Mouse (Mus musculus) hindbrain, postnatal 0 days (tissue): ENCODE measurements around the gene Pttg1. TPM values are rescaled to one million over a fixed set of nuclear protein-coding genes. Genes with fewer than 3 reads are reported as not detected.

Experiments used
- ATAC-seq: fragments of 200-750 bp; cut with Nextera tagmentation; 2 replicates; pipeline ENCODE4 v1.8.0; 2017; ENCODE audit warnings: mild to moderate bottlenecking, moderate TSS enrichment, moderate library complexity
- DNase-seq: peaks from one replicate; pipeline ENCODE4 v3.0.0-alpha.2; 2015; ENCODE audit warnings: low spot score
- H3K27ac ChIP-seq: fragments of 300-500 bp; sonication (generic); 2 replicates; pipeline ENCODE4 v1.5.1; 2014; ENCODE audit warnings: mild to moderate bottlenecking
- H3K27me3 ChIP-seq: fragments of 300-500 bp; sonication (generic); 2 replicates; pipeline ENCODE4 v1.6.1; 2014; ENCODE audit warnings: low read length, mixed read lengths; ENCODE audit not compliant: insufficient read depth
- H3K36me3 ChIP-seq: fragments of 300-500 bp; sonication (generic); 2 replicates; pipeline ENCODE4 v1.6.1; 2014; ENCODE audit warnings: low read length, mixed read lengths; ENCODE audit not compliant: insufficient read depth
- H3K4me1 ChIP-seq: fragments of 300-500 bp; sonication (generic); 2 replicates; pipeline ENCODE4 v1.6.1; 2014; ENCODE audit warnings: antibody characterized with exemption, low read length, mixed read lengths; ENCODE audit not compliant: insufficient read depth
- H3K4me2 ChIP-seq: fragments of 300-500 bp; sonication (generic); 2 replicates; pipeline ENCODE4 v1.6.1; 2014; ENCODE audit warnings: low read depth, mild to moderate bottlenecking, low read length, moderate library complexity, mixed read lengths
- H3K4me3 ChIP-seq: fragments of 300-500 bp; sonication (generic); 2 replicates; pipeline ENCODE4 v1.5.1; 2014; ENCODE audit warnings: low read length
- H3K9ac ChIP-seq: fragments of 300-500 bp; sonication (generic); replicated peaks from 2 replicates; pipeline ENCODE4 v1.6.1; 2014; ENCODE audit warnings: mild to moderate bottlenecking, low read length, moderate library complexity, mixed read lengths
- H3K9me3 ChIP-seq: fragments of 300-500 bp; sonication (generic); 2 replicates; pipeline ENCODE4 v1.6.1; 2016; ENCODE audit warnings: low read length, mixed read lengths
- CTCF ChIP-seq: IDR thresholded peaks from 2 replicates; pipeline ENCODE4 v1.5.1; 2016; ENCODE audit warnings: antibody characterized with exemption, control low read depth, low read depth
- WGBS: fragments of 180-500 bp; shearing (Covaris S2); extraction: QIAGEN DNeasy Blood & Tissue Kit; methylation state at CpG from one replicate; pipeline ENCODE4 v1.1.7; 2014; 5-methylcytosine and 5-hydroxymethylcytosine counted together
- polyA plus RNA-seq: library from polyadenylated mRNA; unstranded; fragments of >200 nt; fragmentation: Nextera tagmentation; extraction: Ambion mirVana; gene quantifications from 2 replicates; pipeline ENCODE4 v1.2.1, GENCODE M21; 2015
- total RNA-seq: library from RNA; depleted of rRNA; stranded (reverse); fragments of >200 nt; gene quantifications from 2 replicates; pipeline ENCODE4 v1.2.3, GENCODE M21; 2014

Gene Pttg1
- total and polyA plus RNA-seq, 2 experiments from 2014 or later: 23.6 to 80.5 TPM

DNA sequence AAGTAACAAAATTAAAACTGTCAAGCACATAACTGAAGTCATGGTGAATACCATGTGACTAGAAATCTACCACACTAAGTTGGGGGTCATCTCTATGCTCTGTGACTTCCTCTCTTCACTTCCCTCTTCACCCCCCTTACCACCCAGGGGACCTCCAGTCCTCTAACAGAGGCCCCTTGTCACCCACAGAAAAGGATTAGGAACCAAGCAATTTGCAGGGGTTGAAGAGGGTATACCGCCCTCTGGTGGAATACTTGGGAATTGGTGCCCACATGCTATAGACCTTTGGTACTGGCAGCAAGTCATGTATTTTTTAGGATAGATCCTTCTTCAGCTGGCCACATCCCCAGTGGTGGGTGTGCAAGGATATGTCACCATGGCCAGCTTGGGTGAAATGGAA lies 14.6 kb downstream of the Pttg1 start:
- ATAC-seq: peak; percentile 62; the same call in 1 of the 2 replicates
- Histone ChIP-seq H3K9ac (no peak overlapping the region), H3K4me1 (no peaks in the 10 kb centered on the region), H3K4me3 (no peak overlapping the region), H3K27me3 (no peaks in the 10 kb centered on the region), H3K4me2 (no peak overlapping the region), H3K9me3 (no peaks in the 10 kb centered on the region), H3K27ac (no peak overlapping the region), H3K36me3 (no peaks in the 10 kb centered on the region)
- 0% methylated on average over 1 of the region's 1 CpGs for WGBS
- peak; percentile 89 for TF ChIP-seq CTCF
- peak; percentile 73 for DNase-seq

DNA sequence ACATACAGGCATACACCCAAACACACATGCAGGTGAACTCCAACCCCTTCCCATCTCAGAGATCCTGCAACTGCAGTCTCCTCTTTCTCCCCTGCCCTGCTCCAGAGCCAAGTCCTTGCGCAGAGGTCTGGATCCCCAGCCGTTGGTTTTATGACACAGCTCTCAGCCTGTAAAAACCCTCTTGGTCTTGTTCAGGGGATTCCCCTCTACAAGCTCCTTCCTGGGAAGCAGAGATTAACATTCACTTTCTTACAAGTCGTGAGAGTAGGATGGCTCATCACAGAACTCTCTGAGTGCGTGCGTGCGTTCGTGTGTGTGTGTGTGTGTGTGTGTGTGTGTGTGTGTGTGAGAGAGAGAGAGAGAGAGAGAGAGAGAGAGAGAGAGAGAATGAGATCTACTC lies 15.8 kb downstream of the Pttg1 start:
- no peaks in the 10 kb centered on the region for H3K4me1 ChIP-seq
- ATAC-seq: no peak
- no peak overlapping the region for H3K9ac ChIP-seq
- H3K36me3 ChIP-seq: no peaks in the 10 kb centered on the region
- no peak overlapping the region for H3K4me2 ChIP-seq
- H3K4me3 ChIP-seq: no peak overlapping the region
- no peaks in the 10 kb centered on the region for H3K9me3 ChIP-seq
- TF ChIP-seq CTCF: no peak
- WGBS: 77% methylated on average over 7 of the region's 7 CpGs
- H3K27me3 ChIP-seq: no peaks in the 10 kb centered on the region
- H3K27ac ChIP-seq: no peak overlapping the region
- no peak for DNase-seq

DNA sequence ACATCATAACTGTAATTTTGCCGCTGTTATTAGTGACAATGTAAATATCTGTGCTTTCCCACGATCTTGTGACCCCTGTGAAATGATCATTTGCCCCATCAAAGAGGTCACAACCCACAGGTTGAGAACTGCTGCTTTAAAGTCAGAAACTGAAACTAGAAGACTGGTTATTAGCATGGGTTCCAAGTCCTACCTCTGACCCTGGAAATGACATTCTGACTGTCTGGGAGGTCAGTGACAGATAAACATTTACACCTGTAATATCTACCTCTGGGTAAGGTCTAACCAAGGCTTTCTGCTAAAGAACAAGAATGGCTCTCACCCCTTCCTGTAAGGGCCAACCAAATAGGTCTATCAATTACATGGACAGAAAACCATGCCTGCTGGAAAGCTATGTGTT lies 17.2 kb downstream of the Pttg1 start:
- no peak for TF ChIP-seq CTCF
- Histone ChIP-seq H3K9me3 (peaks cover 4% of the 10 kb centered on the region; the same call in 1 of the 2 replicates), H3K4me2 (no peak overlapping the region), H3K4me3 (no peak overlapping the region), H3K27ac (no peak overlapping the region), H3K36me3 (no peaks in the 10 kb centered on the region), H3K27me3 (no peaks in the 10 kb centered on the region), H3K4me1 (no peaks in the 10 kb centered on the region), H3K9ac (no peak overlapping the region)
- ATAC-seq (no peak), DNase-seq (no peak)
- WGBS: 88% methylated on average over 2 of the region's 2 CpGs

DNA sequence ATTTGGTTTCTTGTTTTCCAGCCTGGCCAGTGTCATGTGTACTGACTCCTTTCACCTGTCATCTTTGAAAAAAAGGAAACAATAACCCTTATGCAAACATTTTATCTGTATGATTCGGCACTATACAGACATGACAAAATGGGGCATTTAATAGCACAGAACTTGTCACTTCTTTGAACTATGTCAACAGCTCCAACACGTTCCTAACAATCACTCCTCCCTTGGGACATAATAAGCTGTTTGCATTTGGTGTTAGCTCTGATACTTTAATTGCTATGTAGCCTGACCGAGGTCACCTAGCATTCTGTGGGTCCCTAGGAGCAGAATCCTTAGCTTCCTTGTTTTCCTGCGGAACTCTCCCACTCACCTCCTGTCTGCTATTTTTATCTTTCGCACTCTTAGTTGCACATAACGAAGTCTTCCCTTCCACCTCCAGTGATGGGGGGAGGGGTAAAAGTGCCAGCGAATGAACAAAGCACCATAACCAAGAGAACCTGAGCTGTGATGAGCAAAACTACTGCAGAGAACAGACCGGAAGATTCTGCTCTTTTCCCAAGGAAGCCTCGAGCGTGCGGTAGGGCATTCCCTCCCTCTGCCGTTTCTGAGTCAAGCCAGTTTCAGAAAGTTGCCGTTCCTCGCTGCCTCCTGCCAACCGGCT lies 21.8 kb downstream of the Pttg1 start:
- WGBS: 92% methylated on average over 15 of the region's 15 CpGs
- ATAC-seq (no peak), DNase-seq (no peak)
- no peak overlapping the region for H3K4me3 ChIP-seq
- H3K9me3 ChIP-seq: peaks cover 4% of the 10 kb centered on the region; the same call in 1 of the 2 replicates
- H3K27ac ChIP-seq: no peak overlapping the region
- no peak overlapping the region for H3K4me2 ChIP-seq
- H3K27me3 ChIP-seq: no peaks in the 10 kb centered on the region
- H3K4me1 ChIP-seq: no peaks in the 10 kb centered on the region
- no peak overlapping the region for H3K9ac ChIP-seq
- TF ChIP-seq CTCF: no peak
- no peaks in the 10 kb centered on the region for H3K36me3 ChIP-seq

DNA sequence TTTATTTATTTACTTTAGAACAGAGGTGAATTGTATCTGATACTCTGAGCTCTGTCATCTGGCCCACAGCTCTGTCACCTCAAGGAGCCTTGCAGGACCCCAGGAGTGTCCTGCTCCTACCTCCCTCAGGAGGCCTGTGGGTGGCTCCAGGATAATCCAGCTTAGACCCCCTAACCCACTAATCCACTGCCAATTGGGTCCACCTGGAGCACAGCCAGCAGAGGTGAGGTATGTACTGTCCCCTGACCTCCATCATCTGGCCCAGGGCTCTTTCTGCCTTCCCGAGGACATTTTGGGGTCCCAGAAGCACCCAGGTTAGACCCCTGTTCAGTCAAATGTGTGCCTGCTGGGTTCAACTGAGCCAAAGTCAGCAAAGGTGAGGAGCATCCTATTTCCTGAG lies 25.9 kb downstream of the Pttg1 start:
- H3K27me3 ChIP-seq: no peaks in the 10 kb centered on the region
- H3K27ac ChIP-seq: no peak overlapping the region
- H3K9ac ChIP-seq: no peak overlapping the region
- ATAC-seq (no peak), DNase-seq (no peak)
- H3K4me1 ChIP-seq: no peaks in the 10 kb centered on the region
- peaks cover 4% of the 10 kb centered on the region; the same call in 1 of the 2 replicates for H3K9me3 ChIP-seq
- WGBS: 89% methylated on average over 1 of the region's 1 CpGs
- no peak overlapping the region for H3K4me3 ChIP-seq
- H3K4me2 ChIP-seq: no peak overlapping the region
- TF ChIP-seq CTCF: no peak
- H3K36me3 ChIP-seq: no peaks in the 10 kb centered on the region

DNA sequence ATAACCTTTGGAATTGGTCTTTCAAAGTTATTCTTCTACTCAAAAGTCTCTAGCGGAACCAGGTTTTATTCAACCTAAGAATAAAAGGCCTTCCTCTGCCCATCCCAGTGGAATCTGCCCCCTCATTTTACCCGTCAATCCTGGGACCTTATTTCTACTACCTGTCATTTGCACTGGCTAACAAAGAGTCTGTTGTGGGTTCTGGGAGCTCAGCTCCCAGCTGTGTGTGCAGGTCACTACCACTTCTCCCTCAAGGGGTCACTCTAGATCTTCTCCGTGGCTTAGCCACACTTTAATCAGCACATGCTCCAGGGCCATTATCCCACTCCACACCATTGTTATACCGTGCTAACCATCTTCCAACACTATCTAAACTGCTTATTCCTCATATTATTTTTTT lies 26.8 kb downstream of the Pttg1 start:
- H3K4me3 ChIP-seq: no peak overlapping the region
- no peaks in the 10 kb centered on the region for H3K4me1 ChIP-seq
- no peak for DNase-seq
- no peaks in the 10 kb centered on the region for H3K36me3 ChIP-seq
- H3K4me2 ChIP-seq: no peak overlapping the region
- H3K27ac ChIP-seq: no peak overlapping the region
- WGBS: 43% methylated on average over 4 of the region's 4 CpGs
- TF ChIP-seq CTCF: peak; percentile 29
- no peaks in the 10 kb centered on the region for H3K9me3 ChIP-seq
- H3K27me3 ChIP-seq: no peaks in the 10 kb centered on the region
- H3K9ac ChIP-seq: no peak overlapping the region
- ATAC-seq: no peak

DNA sequence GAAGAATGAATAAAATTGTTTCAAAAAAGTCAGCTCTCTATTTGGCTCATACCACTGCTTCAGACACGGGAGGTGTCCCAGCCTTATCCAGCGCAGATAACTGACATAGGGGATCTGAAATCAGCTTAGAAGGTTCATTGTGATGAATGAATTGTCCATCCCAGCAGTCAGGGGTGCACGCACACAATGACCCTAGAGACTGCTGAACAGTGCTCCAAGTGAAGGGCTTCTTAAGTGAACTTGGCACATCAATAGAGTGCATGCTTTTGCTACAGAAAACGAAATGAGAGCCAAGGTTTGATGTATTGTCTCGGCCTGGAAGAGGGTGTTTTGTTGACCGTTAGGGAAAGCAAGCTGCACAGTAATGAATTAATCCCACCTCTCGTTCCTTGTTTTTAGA lies 29.4 kb downstream of the Pttg1 start:
- no peaks in the 10 kb centered on the region for H3K36me3 ChIP-seq
- H3K9ac ChIP-seq: no peak overlapping the region
- H3K4me3 ChIP-seq: no peak overlapping the region
- 52% methylated on average over 7 of the region's 7 CpGs for WGBS
- H3K4me2 ChIP-seq: no peak overlapping the region
- no peak overlapping the region for H3K27ac ChIP-seq
- no peaks in the 10 kb centered on the region for H3K4me1 ChIP-seq
- H3K9me3 ChIP-seq: no peaks in the 10 kb centered on the region
- ATAC-seq: no peak
- H3K27me3 ChIP-seq: no peaks in the 10 kb centered on the region
- DNase-seq: no peak
- no peak for TF ChIP-seq CTCF
